Mouse (Mus musculus) brain, embryonic 14.5 days (tissue): ENCODE results near the gene Trio. TPM values are rescaled to one million over a fixed set of nuclear protein-coding genes. Genes with fewer than 3 reads are reported as not detected.

Experiments used
- DNase-seq: peaks from one replicate; pipeline ENCODE4 v3.0.0-alpha.2; 2011; ENCODE audit warnings: low read depth
- CTCF ChIP-seq: fragments of 200-500 bp; IDR thresholded peaks from 2 replicates; pipeline ENCODE4 v1.5.1; 2012; ENCODE audit warnings: inconsistent platforms, mild to moderate bottlenecking, moderate library complexity, borderline replicate concordance; ENCODE audit not compliant: insufficient read depth, insufficient read length; ENCODE audit errors: extremely low read depth
- POLR2A ChIP-seq: fragments of 200-500 bp; IDR thresholded peaks from 2 replicates; pipeline ENCODE4 v1.6.1; 2012; ENCODE audit warnings: mild to moderate bottlenecking, inconsistent platforms, borderline replicate concordance; ENCODE audit not compliant: poor library complexity, insufficient read depth, insufficient read length, severe bottlenecking; ENCODE audit errors: extremely low read depth
- polyA plus RNA-seq: library from polyadenylated mRNA; depleted of rRNA; stranded (reverse); fragments of >200 nt; gene quantifications from 2 replicates; pipeline ENCODE4 v1.2.3, GENCODE M21; 2012

Gene Trio
- polyA plus RNA-seq, 1 experiment = 202 TPM

DNA sequence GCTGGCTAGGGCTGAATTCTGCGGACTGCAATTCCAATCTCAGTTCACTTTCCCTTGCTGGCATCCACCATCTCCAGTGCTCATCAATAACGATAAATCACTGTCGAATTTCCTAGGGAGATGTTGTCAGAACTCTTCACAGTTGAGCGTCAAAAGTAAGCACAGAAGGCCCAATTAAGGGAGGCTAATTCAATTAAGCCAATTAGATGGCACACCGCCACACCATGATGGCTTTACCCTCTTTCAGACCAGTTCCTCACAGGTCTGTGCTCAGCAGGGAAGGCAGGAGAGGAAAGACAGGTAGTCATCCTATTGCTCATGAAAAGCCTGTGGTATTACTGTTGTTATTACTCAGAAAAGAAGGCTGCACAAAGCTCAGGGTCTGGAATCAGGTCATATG lies 133.6 kb downstream of the Trio start:
- TF ChIP-seq CTCF (no peak), POLR2A (no peak)
- DNase-seq = peak; percentile 43

DNA sequence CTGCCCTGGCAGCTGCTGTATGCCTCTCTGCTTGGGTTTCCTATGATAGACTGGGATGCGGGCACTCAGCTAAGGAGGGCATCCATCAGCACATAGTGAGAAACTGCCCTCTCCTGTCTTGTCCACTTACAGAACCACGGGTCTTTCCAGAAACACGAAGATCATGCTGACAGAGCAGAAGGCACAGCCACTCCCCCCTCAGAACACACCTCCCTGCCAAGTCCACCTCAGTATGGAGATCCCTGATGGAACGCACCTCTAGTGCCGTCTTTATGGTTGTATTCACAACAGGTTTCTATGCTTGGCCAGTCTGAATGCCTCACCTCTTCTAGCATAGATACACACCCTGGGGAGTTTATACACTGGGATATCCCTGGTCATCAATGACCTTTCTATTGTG lies 135.0 kb downstream of the Trio start:
- TF ChIP-seq CTCF (no peak), POLR2A (no peak)
- DNase-seq = no peak

DNA sequence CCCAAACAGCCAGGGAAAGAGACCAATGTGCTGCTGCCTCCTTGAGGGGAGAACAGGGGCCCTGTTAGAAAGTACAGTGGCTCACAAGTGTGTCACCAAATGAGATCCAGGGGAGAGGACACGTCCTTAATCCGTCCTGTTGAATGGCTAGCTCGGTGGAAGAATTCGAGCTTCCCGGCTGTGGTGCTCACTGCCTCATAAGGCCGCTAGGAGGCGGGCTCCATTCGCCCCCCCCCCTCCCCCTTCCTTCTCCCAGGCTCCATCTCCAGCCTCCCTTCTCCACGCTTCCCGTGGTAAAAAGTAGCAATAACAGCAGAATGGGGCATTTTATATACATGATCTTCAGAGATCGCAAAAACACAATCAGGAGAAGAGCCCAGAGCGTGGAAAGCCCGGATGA lies 137.5 kb downstream of the Trio start:
- TF ChIP-seq CTCF = peak; percentile 64
- TF ChIP-seq POLR2A = no peak
- DNase-seq = peak; percentile 28

DNA sequence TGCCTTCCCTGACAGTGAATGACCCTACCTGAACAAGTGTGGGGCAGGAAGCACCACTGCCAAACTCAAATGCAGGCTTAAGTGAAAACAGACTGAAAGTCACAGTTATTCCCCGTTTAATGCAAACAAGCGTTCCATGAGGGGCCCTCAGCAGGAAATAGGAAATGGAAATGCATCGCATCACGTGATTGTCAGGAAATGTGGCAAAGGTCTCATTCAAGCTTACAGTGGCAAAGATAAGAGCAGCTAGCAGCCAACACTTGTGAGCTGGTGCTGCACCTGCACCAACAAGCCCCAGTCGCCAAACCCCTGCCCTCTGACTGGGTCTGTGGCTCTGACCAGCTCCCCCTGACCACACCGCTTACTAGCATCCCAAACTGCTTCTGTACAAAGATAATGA lies 138.7 kb downstream of the Trio start:
- TF ChIP-seq POLR2A = no peak
- DNase-seq = no peak

DNA sequence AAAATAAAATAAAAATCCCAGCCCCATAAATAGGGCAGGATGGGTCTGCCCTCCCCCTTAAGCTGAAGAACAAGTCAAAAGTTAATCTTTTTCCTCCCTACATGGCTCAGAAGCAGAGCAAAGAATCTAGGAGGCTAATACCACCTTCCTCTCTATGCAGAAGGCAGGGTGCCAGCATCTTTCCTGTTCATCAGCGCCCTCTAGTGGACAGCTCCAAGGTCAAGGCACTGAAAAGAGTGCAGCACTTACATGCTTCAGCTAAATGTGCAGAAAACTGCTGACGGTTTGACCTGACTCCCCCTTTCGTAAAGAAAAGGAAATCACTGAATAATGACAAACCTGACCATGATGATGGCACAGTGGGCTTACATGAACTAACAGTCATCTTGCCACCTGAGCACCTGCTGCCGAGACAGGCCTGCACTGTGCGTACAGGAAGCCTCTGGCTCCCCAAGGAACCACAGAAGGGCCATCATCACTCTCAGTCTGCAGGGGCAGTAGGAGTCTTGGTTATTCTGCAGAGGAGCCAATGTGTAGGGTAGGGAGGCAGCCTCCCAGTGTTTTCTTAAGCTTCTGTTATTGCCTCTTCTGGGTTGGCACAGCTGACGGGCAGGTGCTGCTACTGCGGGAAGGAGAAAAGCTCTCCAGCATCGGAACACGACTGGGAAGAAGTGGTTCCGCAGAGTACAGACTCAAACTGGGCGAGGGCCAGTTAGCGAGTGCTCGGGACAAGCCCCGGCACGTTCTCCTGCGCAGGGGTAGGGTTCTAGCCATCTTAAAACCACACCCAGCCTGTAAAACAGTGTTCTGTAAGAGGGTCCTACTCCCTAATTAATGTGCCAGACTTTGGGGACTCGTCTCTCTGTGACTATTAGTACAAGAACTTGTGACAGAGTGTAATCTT lies 141.0 kb downstream of the Trio start:
- peak; percentile 92 for TF ChIP-seq CTCF
- TF ChIP-seq POLR2A = no peak
- peak; percentile 89 for DNase-seq

DNA sequence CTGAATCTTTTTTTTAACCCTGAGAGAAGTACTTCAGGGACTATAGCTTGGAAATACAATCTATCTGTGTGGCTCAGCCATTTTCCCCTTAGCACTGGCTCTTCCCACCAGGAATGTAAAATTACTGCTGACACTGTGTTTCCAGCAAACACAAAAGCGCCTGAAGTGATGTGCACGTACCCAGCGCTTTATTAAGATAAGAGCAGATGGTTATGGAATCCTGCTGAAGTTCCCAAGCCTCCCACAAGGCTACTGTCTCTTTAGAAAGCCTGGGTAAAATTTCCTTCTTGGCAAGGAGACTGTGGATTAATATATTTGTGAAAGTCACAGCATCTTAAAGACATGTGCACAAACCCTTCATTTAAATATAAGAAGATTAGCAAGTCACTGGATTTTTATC lies 141.8 kb downstream of the Trio start:
- TF ChIP-seq POLR2A (no peak), CTCF (no peak)
- DNase-seq = peak; percentile 13

DNA sequence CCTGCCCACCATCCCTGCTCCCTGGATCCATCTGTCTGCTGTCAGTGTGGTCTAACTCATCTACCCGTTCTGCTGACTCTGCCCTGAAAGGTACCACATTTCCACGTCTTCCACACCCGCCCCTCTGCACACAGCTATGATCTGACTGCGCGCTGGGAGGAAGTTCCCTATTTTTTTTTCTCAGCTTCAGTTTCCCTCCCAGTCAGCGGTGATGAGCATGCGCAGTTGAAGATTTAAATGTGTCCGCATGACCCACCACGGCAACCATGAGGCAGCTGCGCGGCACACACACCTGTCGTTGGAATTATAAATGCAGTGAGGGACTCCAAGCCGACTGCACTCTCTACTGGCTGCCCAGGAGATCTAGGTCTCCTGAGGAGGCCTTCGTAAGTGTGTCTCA lies 142.8 kb downstream of the Trio start:
- no peak for DNase-seq
- no peak for TF ChIP-seq CTCF
- no peak for TF ChIP-seq POLR2A

DNA sequence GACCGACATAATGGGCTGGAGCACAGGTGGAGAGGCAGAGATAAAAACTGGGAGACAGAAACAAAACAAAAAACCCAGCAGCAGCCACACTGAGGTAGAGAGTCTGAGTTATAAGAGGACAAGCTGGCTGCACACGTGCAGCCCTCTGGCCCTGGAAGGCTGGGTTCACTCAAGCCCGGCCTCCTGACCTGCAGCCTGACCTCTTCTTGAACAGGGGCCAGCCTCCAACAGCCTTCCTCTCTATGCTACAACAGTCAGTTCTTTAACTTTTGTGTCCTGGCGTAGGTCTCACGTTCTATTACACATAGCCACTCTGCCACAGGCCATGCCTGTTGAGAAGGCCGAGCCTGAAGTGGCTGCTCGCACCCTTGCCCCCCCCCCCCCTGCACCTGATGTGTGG lies 147.8 kb downstream of the Trio start:
- TF ChIP-seq POLR2A = no peak
- TF ChIP-seq CTCF = no peak
- no peak for DNase-seq

DNA sequence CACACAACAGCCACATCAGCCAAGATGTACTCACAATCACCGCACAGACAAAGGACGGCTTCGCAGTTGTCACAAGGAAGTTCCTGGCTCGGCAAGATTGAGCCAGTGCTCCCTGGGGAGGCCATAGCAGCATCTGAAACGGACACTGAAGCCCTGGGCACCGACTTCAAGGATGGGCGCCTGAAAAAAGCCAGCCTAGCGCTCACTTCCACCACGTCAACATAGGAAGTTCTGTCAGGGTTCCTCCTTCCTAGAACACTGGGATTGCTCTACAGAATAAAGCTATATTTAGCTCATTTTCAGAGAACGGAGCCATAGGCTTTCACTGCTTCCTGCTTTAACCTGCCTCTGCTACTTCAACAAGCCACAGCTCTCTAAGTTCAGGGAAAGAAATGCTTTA lies 149.3 kb downstream of the Trio start:
- TF ChIP-seq CTCF (no peak), POLR2A (no peak)
- DNase-seq = no peak

DNA sequence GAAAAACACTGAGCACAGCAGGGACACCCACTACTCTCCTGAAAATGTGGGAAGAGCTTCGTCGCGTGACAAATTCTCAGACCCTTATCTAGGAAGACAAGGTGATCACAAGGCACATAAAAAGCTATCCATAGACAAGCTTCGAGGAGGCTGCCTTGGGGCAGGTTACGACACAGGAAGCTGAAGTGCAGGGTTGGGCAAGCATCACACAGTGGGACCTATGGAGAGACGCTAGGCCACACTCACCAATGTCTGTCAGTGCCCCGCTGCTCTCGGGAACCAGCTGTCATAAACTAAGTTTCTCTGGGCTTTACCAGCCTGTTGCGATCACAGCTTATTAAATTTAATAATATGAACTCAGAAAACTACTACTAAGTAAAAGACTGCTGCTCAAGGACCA lies 149.9 kb downstream of the Trio start:
- no peak for TF ChIP-seq POLR2A
- no peak for TF ChIP-seq CTCF
- DNase-seq = no peak

DNA sequence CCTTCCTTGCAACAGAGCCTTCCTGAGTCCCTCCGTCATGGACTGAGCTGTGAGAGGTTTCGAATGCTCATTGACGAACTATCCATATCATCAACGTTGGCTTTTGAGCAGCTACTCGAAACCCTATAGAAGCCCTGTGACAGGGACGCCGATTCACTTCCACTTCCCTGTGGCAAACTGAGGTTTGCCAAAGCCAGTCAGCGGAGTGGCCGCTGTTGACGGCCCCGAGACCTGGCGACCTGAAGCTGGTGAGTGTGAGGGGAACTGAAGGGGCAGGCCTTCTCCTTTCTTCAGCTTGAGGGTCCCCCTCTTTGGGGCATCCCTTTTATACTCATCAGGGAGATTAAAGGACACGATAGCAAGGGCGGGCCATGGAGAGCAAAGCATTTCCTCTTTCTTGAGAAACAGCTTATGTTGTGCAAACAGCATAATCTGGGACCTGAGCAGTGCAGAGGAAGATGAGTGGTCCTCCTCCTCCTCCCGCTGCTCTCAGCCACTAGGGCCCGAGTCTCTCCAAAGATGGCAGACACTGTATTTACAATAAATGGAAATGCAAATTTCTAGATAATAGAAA lies 151.8 kb downstream of the Trio start:
- DNase-seq = no peak
- no peak for TF ChIP-seq POLR2A
- no peak for TF ChIP-seq CTCF

DNA sequence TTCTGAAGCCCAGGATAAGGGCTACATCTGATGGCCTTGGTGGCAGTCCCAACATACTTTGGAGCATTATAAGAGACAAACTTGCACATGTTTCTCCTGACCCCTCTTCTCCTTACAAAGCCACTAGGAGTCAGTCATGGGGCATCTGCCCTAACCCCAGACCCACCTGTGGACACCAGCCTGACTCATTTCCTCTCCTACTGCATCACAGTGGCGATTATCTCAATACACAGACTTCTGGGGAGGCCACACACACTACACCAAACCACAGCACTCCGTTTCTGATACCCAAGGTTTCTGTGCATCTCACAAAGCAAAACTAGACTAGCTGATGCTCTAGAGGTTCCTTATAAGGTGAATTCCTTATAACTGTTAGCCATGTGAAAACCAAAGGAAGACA lies 153.4 kb downstream of the Trio start:
- DNase-seq = no peak
- TF ChIP-seq CTCF (no peak), POLR2A (no peak)

DNA sequence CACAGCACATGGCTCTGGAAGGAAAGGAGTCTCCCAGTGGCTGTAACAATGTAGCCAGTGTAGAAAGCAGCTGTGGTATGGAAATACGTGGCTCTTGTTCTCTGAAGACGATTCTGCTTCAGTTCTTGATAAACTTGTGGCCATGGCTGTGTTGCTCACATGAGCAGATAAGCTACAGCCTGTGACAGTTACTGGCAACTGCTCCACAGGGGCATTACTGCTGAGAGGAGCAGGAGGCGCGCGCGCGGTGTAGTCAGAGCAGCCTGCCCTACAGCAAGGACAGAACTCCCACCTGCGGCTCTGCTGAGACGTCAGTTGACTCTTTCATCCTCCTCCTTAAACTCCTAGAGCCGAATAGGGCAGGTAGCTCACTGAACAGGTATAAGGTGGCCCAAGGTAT lies 153.9 kb downstream of the Trio start:
- DNase-seq = no peak
- no peak for TF ChIP-seq POLR2A
- TF ChIP-seq CTCF = no peak

DNA sequence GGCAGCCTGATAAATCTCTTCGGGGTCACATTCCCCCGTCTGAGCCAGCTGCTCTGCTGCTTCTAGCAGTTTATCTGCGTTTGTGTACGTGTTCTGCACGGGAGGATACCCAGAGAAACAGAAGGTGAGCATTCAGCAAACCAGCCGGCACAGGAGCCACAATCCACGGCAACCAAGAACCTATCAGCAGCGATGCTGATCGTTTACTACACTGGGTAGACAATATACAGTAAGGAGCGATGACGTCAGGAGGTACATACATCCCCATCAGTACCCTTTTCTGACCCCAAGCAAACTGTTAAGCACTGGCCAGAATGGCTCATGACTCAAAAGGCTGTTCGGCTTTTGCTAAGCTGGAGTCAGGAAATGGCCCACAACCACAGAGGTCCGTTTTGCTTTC lies 154.4 kb downstream of the Trio start:
- DNase-seq = no peak
- TF ChIP-seq POLR2A = no peak
- no peak for TF ChIP-seq CTCF
